Mouse (Mus musculus) stomach, embryonic 16.5 days (tissue): Measurements from ENCODE around the gene AI854703. TPM values are rescaled to one million over a fixed set of nuclear protein-coding genes. Genes with fewer than 3 reads are reported as not detected.

Experiments
- ATAC-seq: fragments of 200-750 bp; cut with Nextera tagmentation; 2 replicates; pipeline ENCODE4 v1.8.0; 2017; ENCODE audit warnings: moderate number of reproducible peaks, moderate TSS enrichment; ENCODE audit not compliant: insufficient read depth, low FRiP score
- H3K27ac ChIP-seq: fragments of 300-500 bp; sonication (generic); 2 replicates; pipeline ENCODE4 v1.5.1; 2014; ENCODE audit warnings: low read length
- H3K27me3 ChIP-seq: fragments of 300-500 bp; sonication (generic); 2 replicates; pipeline ENCODE4 v1.6.1; 2014; ENCODE audit warnings: low read length, control low read depth, mixed read lengths; ENCODE audit not compliant: control insufficient read depth, insufficient read depth
- H3K36me3 ChIP-seq: fragments of 300-500 bp; sonication (generic); 2 replicates; pipeline ENCODE4 v1.6.1; 2014; ENCODE audit warnings: low read length; ENCODE audit not compliant: control insufficient read depth, insufficient read depth
- H3K4me1 ChIP-seq: fragments of 300-500 bp; sonication (generic); 2 replicates; pipeline ENCODE4 v1.6.1; 2014; ENCODE audit warnings: low read length, control low read depth, mixed read lengths; ENCODE audit not compliant: control insufficient read depth, insufficient read depth
- H3K4me2 ChIP-seq: fragments of 300-500 bp; sonication (generic); 2 replicates; pipeline ENCODE4 v1.6.1; 2014; ENCODE audit warnings: low read depth, low read length, mixed read lengths
- H3K4me3 ChIP-seq: fragments of 300-500 bp; sonication (generic); replicated peaks from 2 replicates; pipeline ENCODE4 v1.5.1; 2014; ENCODE audit warnings: mild to moderate bottlenecking, low read length
- H3K9ac ChIP-seq: fragments of 300-500 bp; sonication (generic); 2 replicates; pipeline ENCODE4 v1.6.1; 2014; ENCODE audit warnings: low read length
- H3K9me3 ChIP-seq: fragments of 300-500 bp; sonication (generic); replicated peaks from 2 replicates; pipeline ENCODE4 v1.6.1; 2016; ENCODE audit warnings: low read length, control low read depth; ENCODE audit not compliant: control insufficient read depth
- WGBS: fragments of 180-500 bp; shearing (Covaris S2); extraction: QIAGEN DNeasy Blood & Tissue Kit; methylation state at CpG from one replicate; pipeline ENCODE4 v1.1.7; 2014; 5-methylcytosine and 5-hydroxymethylcytosine counted together
- polyA plus RNA-seq: library from polyadenylated mRNA; unstranded; fragments of >200 nt; fragmentation: Nextera tagmentation; extraction: Ambion mirVana; gene quantifications from 2 replicates; pipeline ENCODE4 v1.2.1, GENCODE M21; 2015

Gene AI854703
- polyA plus RNA-seq, 1 experiment from 2014 or later, result 1.1 TPM

- no peak overlapping the region for H3K27ac ChIP-seq
- no peaks in the 10 kb centered on the region for H3K36me3 ChIP-seq
- H3K4me3 ChIP-seq, result peak overlapping the region; percentile 51
- H3K9me3 ChIP-seq, result no peaks in the 10 kb centered on the region
- H3K27me3 ChIP-seq, result peaks cover 40% of the 10 kb centered on the region
- peak overlapping the region; percentile 96 for H3K4me2 ChIP-seq
- no peak for ATAC-seq
- peak overlapping the region; percentile 64 for H3K9ac ChIP-seq
- peaks cover 11% of the 10 kb centered on the region for H3K4me1 ChIP-seq
- WGBS, result 4% methylated on average over 7 of the region's 7 CpGs
Measured at GRCm38 (mm10) chr6:48627511-48627924, 954 bp downstream of the AI854703 start.

GRCm38 (mm10) chr6:48628377-48628776 lies 1.8 kb downstream of the AI854703 start:
- no peaks in the 10 kb centered on the region for H3K9me3 ChIP-seq
- H3K36me3 ChIP-seq, result no peaks in the 10 kb centered on the region
- no peak overlapping the region for H3K9ac ChIP-seq
- peaks cover 40% of the 10 kb centered on the region for H3K27me3 ChIP-seq
- H3K4me2 ChIP-seq, result no peak overlapping the region
- ATAC-seq, result no peak
- no peak overlapping the region for H3K27ac ChIP-seq
- no peak overlapping the region for H3K4me3 ChIP-seq
- WGBS, result 73% methylated on average over 3 of the region's 3 CpGs
- peaks cover 11% of the 10 kb centered on the region for H3K4me1 ChIP-seq

DNA sequence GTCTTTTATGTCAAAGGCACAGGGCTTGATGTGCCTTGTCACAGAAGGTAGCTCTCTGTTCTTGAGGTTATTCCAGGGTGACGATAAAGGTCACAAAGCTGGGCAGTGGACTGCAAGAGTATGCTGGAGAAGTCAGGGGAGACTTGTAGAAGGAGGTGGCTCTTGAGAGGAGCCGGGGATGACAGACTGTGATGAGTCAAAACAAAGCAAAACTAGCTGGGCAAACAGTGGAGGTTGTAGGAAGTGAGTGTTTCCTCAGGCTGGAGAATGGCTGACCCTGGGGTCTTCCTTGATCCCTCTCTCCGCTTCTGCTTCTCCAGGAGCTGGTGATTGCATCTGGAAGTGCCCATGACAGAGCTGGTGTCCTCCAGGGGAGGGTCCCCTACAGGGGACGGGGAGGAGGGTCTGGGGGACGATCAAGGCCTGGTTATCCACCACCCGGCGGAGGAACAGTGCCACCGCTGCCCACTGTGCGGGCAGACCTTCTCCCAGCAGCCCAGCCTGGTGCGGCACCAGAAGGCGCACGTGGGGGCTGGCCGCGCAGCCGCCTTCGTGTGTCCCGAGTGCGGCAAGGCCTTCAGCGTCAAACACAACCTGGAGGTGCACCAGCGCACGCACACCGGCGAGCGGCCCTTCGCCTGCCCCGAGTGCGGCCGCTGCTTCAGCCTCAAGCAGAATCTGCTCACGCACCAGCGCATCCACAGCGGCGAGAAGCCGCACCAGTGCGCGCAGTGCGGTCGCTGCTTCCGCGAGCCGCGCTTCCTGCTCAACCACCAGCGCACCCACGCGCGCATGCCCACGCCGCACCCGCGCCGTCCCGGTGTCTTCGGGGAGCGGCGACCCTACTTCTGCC lies 2.5 kb downstream of the AI854703 start:
- Histone ChIP-seq H3K9ac (peak overlapping the region; percentile 70), H3K36me3 (no peaks in the 10 kb centered on the region), H3K4me1 (peaks cover 11% of the 10 kb centered on the region), H3K9me3 (no peaks in the 10 kb centered on the region), H3K27me3 (peaks cover 40% of the 10 kb centered on the region), H3K4me2 (peak overlapping the region; percentile 85), H3K4me3 (peak overlapping the region; percentile 45), H3K27ac (no peak overlapping the region)
- ATAC-seq, result 0 out of 2 replicates have a peak, but pooled peaks have one; percentile 34
- 5% methylated on average over 54 of the region's 54 CpGs for WGBS

DNA sequence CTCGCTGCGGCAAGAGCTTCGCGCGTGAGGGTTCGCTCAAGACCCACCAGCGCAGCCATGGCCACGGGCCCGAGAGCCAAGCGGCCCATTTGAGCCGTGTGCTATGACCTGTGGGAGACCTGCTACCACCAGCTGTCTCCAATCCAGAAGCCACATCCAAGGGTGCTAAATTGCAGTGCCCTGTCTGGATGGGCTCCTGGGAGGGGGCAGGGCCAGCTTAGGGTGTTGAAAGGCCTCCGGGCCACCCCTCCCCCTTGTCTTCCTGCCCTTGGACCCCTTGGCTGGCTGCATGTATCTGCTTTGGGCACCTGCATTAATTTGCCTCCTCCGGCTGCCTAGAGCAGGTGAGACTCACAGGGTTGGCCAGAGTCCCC lies 3.1 kb downstream of the AI854703 start:
- peak overlapping the region; percentile 70 for H3K9ac ChIP-seq
- 11% methylated on average over 13 of the region's 13 CpGs for WGBS
- peak overlapping the region; percentile 45 for H3K4me3 ChIP-seq
- H3K36me3 ChIP-seq, result no peaks in the 10 kb centered on the region
- H3K27ac ChIP-seq, result no peak overlapping the region
- H3K27me3 ChIP-seq, result peaks cover 40% of the 10 kb centered on the region
- ATAC-seq, result no peak
- H3K4me2 ChIP-seq, result peak overlapping the region; percentile 85
- H3K9me3 ChIP-seq, result no peaks in the 10 kb centered on the region
- peaks cover 11% of the 10 kb centered on the region for H3K4me1 ChIP-seq

GRCm38 (mm10) chr6:48630831-48631230 lies 4.3 kb downstream of the AI854703 start:
- no peak overlapping the region for H3K4me2 ChIP-seq
- H3K27ac ChIP-seq, result no peak overlapping the region
- ATAC-seq, result no peak
- WGBS, result 75% methylated on average over 8 of the region's 8 CpGs
- peaks cover 35% of the 10 kb centered on the region for H3K27me3 ChIP-seq
- H3K4me1 ChIP-seq, result peaks cover 11% of the 10 kb centered on the region
- H3K9me3 ChIP-seq, result no peaks in the 10 kb centered on the region
- H3K36me3 ChIP-seq, result no peaks in the 10 kb centered on the region
- no peak overlapping the region for H3K4me3 ChIP-seq
- no peak overlapping the region for H3K9ac ChIP-seq

GRCm38 (mm10) chr6:48635105-48635504 lies 8.5 kb downstream of the AI854703 start:
- no peak overlapping the region for H3K4me2 ChIP-seq
- H3K9me3 ChIP-seq, result no peaks in the 10 kb centered on the region
- 80% methylated on average over 2 of the region's 2 CpGs for WGBS
- H3K27me3 ChIP-seq, result no peaks in the 10 kb centered on the region
- H3K9ac ChIP-seq, result no peak overlapping the region
- no peaks in the 10 kb centered on the region for H3K4me1 ChIP-seq
- ATAC-seq, result no peak
- H3K27ac ChIP-seq, result no peak overlapping the region
- H3K36me3 ChIP-seq, result no peaks in the 10 kb centered on the region
- no peak overlapping the region for H3K4me3 ChIP-seq

DNA sequence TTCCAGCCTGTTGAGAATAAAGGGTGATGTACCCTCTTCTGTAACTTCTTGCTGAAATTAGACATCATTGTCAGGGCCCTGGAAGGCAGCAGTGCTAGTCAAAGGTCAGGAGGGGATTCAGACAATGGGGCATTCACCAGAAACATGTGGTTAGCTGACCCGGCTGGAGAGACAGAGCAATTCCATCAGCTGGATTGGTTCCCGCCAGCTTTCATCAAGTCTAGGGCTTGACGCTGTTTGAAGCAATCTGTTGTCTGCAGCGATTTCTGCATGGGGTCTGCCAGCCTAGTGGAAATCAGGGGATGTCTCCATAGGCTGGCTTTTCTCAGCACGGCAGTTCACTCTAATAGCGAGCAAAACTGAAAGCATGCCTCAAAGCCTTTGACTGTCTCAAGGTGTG lies 10.0 kb downstream of the AI854703 start:
- Histone ChIP-seq H3K4me3 (no peak overlapping the region), H3K27ac (no peak overlapping the region), H3K4me1 (no peaks in the 10 kb centered on the region), H3K27me3 (no peaks in the 10 kb centered on the region), H3K36me3 (no peaks in the 10 kb centered on the region), H3K9me3 (no peaks in the 10 kb centered on the region), H3K9ac (no peak overlapping the region), H3K4me2 (no peak overlapping the region)
- ATAC-seq, result no peak
- 70% methylated on average over 6 of the region's 6 CpGs for WGBS

DNA sequence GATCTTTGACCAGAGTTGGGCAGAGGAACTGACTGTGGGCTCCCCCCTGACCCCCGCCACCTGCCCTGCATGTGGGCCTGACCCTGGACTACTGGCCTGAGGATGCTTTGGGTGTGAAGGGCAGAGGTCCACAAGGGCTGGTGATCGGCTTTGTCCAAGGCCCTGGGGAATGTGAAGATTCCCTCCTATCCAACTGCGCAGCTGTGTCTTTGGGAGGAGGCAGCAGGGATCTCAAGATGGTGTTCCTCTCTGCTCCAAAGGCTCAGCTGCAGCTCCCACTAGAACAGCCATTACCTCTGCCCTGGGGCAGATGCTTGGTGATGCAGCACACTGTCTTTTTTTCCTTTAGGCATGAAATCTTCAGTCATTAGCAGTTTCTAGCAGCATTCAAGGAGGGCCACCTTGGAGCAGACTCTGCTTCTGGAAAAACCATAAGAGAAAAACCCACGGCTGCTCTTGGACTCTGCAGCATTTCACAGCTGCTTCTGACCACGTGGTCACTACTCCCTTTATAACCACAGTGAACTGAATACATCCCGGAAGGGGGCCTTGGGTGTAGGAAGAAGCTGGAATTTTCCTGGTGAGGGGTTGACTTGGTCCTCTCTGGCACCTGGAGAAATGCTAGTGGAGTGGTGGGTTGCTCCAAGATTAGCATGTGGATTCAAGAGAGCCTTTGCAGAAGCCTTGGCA lies 11.4 kb downstream of the AI854703 start:
- Histone ChIP-seq H3K4me3 (no peak overlapping the region), H3K4me2 (no peak overlapping the region), H3K9me3 (no peaks in the 10 kb centered on the region), H3K36me3 (no peaks in the 10 kb centered on the region), H3K9ac (no peak overlapping the region), H3K27ac (no peak overlapping the region), H3K27me3 (no peaks in the 10 kb centered on the region), H3K4me1 (no peaks in the 10 kb centered on the region)
- WGBS, result 64% methylated on average over 6 of the region's 6 CpGs
- no peak for ATAC-seq

- H3K36me3 ChIP-seq, result no peaks in the 10 kb centered on the region
- H3K4me2 ChIP-seq, result no peak overlapping the region
- WGBS, result 73% methylated on average over 2 of the region's 2 CpGs
- H3K27me3 ChIP-seq, result no peaks in the 10 kb centered on the region
- no peaks in the 10 kb centered on the region for H3K9me3 ChIP-seq
- H3K4me1 ChIP-seq, result no peaks in the 10 kb centered on the region
- ATAC-seq, result no peak
- H3K9ac ChIP-seq, result no peak overlapping the region
- no peak overlapping the region for H3K27ac ChIP-seq
- H3K4me3 ChIP-seq, result no peak overlapping the region
Measured at GRCm38 (mm10) chr6:48638553-48638952, 12.0 kb downstream of the AI854703 start.
